Mouse (Mus musculus) ES-E14 (cell line): ENCODE results near the gene Drc1. TPM values are rescaled to one million over a fixed set of nuclear protein-coding genes. Genes with fewer than 3 reads are reported as not detected.
A peak's percentile ranks its signal among the peaks of the same experiment; 100 is the strongest.

Source experiments
- DNase-seq: peaks from one replicate; pipeline ENCODE4 v3.0.0-alpha.2; 2013; ENCODE audit warnings: low read depth, low spot score
- H3K27ac ChIP-seq: 2 replicates; pipeline ENCODE4 v1.5.1; 2012; ENCODE audit warnings: low read depth, mild to moderate bottlenecking, low read length, moderate library complexity, mixed read lengths; ENCODE audit not compliant: poor library complexity, insufficient read depth, severe bottlenecking
- H3K36me3 ChIP-seq: 2 replicates; pipeline ENCODE4 v1.6.1; 2012; ENCODE audit warnings: mild to moderate bottlenecking, low read length, moderate library complexity, mixed read lengths; ENCODE audit not compliant: control insufficient read depth, poor library complexity, insufficient read depth, severe bottlenecking
- H3K4me1 ChIP-seq, 2 experiments: fragments of 150-350 bp in 1 of 2; sonication (generic) in 1 of 2; 2 replicates each; pipeline ENCODE4 v1.6.1; 2012; ENCODE audit warnings: low read length in 2 of 2, mild to moderate bottlenecking in 1 of 2, mixed read lengths in 1 of 2; ENCODE audit not compliant: control insufficient read depth in 2 of 2, insufficient read depth in 2 of 2, poor library complexity in 1 of 2
- H3K4me3 ChIP-seq, 2 experiments: fragments of 150-350 bp in 1 of 2; sonication (generic) in 1 of 2; 2 replicates each; pipeline ENCODE4 v1.5.1; 2012; ENCODE audit warnings: low read length in 2 of 2, low read depth in 1 of 2, mild to moderate bottlenecking in 1 of 2, mixed read lengths in 1 of 2; ENCODE audit not compliant: insufficient read depth in 1 of 2, poor library complexity in 1 of 2, severe bottlenecking in 1 of 2
- H3K9ac ChIP-seq: 2 replicates; pipeline ENCODE4 v1.6.1; 2012; ENCODE audit warnings: low read depth, mild to moderate bottlenecking, low read length, mixed read lengths; ENCODE audit not compliant: poor library complexity, insufficient read depth, severe bottlenecking
- H3K9me3 ChIP-seq: fragments of 150-350 bp; sonication (generic); 2 replicates; pipeline ENCODE4 v1.6.1; 2012; ENCODE audit warnings: low read depth, mild to moderate bottlenecking, low read length; ENCODE audit not compliant: control insufficient read depth, insufficient read depth
- CHD2 ChIP-seq: IDR thresholded peaks from 2 replicates; pipeline ENCODE4 v1.6.1; 2014; ENCODE audit warnings: mild to moderate bottlenecking, low read depth, low read length, inconsistent platforms
- HCFC1 ChIP-seq: IDR thresholded peaks from 2 replicates; pipeline ENCODE4 v1.6.1; 2012; ENCODE audit warnings: low read length, inconsistent platforms, borderline replicate concordance; ENCODE audit not compliant: insufficient read depth
- MAFK ChIP-seq: IDR thresholded peaks from 2 replicates; pipeline ENCODE4 v1.6.1; 2014; ENCODE audit warnings: mild to moderate bottlenecking, low read depth, low read length, inconsistent platforms; ENCODE audit not compliant: insufficient read depth
- ZC3H11A ChIP-seq: IDR thresholded peaks from 2 replicates; pipeline ENCODE4 v1.6.1; 2012; ENCODE audit warnings: low read depth, mild to moderate bottlenecking, inconsistent platforms, low read length, borderline replicate concordance
- ZNF384 ChIP-seq: IDR thresholded peaks from 2 replicates; pipeline ENCODE4 v1.6.1; 2012; ENCODE audit warnings: low read depth, low read length, inconsistent platforms
- in situ Hi-C, 2 experiments: fragments of 600-800 bp; cut with MboI; formaldehyde crosslinking; loops; one replicate each; pipeline ENCODE4 v1.15.1; 2025; ENCODE audit warnings: low sequenced_read_pairs in 2 of 2, inconsistent platforms in 1 of 2; ENCODE audit not compliant: unreplicated experiment in 2 of 2
- total RNA-seq: library from RNA; depleted of rRNA; stranded (reverse); fragments of 300-350 nt; gene quantifications from 2 replicates; pipeline ENCODE4 v1.2.3, GENCODE M21; 2012; rRNA removed

Drc1 gene
- total RNA-seq, result 0.54 and 0.74 TPM in 2 replicates

GRCm38 (mm10) chr5:30281291-30281732 is at the start of gene Drc1:
Gene Drc1, plus strand, starts transcription at chr5:30281388.
- H3K9ac ChIP-seq, result peak within 1 kb of the TSS; percentile 62; the same call in 1 of the 2 replicates
- H3K27ac ChIP-seq, result no peak within 1 kb of the TSS
- TF ChIP-seq CHD2 (no peak), HCFC1 (no peak)
- peaks cover 0 to 10% of the 10 kb centered on the region in 2 experiments; a peak in 2 of 4 replicates for H3K4me1 ChIP-seq
- no peaks in the 10 kb centered on the region for H3K9me3 ChIP-seq
- H3K4me3 ChIP-seq, result peak within 1 kb of the TSS; percentile 41 to 65
- DNase-seq, result no peak
- no peaks in the 10 kb centered on the region for H3K36me3 ChIP-seq
- in situ Hi-C loops, result no loop called here

GRCm38 (mm10) chr5:30231891-30232270 is 49.3 kb upstream of the Drc1 start:
- peak overlapping the region; percentile 58; the same call in 1 of the 2 replicates for H3K9ac ChIP-seq
- H3K4me3 ChIP-seq, result peak overlapping the region; percentile 48 to 74
- TF ChIP-seq CHD2 (no peak), ZNF384 (no peak), HCFC1 (no peak), ZC3H11A (no peak), MAFK (no peak)
- no peaks in the 10 kb centered on the region for H3K4me1 ChIP-seq
- in situ Hi-C loops, result no loop called here
- no peaks in the 10 kb centered on the region for H3K36me3 ChIP-seq
- peak; percentile 17 for DNase-seq
- H3K27ac ChIP-seq, result peak overlapping the region; percentile 36; the same call in 1 of the 2 replicates
- H3K9me3 ChIP-seq, result peaks cover 7% of the 10 kb centered on the region; the same call in 1 of the 2 replicates

GRCm38 (mm10) chr5:30232271-30232971 is 48.8 kb upstream of the Drc1 start, which contains the start of gene Selenoi:
Gene Selenoi, plus strand, starts transcription at chr5:30232581.
- Histone ChIP-seq H3K9ac (peak within 1 kb of the TSS; percentile 84), H3K4me1 (no peaks in the 10 kb centered on the region), H3K36me3 (no peaks in the 10 kb centered on the region), H3K4me3 (peak within 1 kb of the TSS; percentile 74 to 78), H3K9me3 (peaks cover 7% of the 10 kb centered on the region; the same call in 1 of the 2 replicates), H3K27ac (peak within 1 kb of the TSS; percentile 36; the same call in 1 of the 2 replicates)
- no peak for TF ChIP-seq CHD2
- no peak for TF ChIP-seq ZC3H11A
- TF ChIP-seq MAFK, result no peak
- TF ChIP-seq ZNF384, result no peak
- 0 out of 2 replicates have a peak, but pooled peaks have one; percentile 40 for TF ChIP-seq HCFC1
- in situ Hi-C loops, result no loop called here
- peak; percentile 91 for DNase-seq

GRCm38 (mm10) chr5:30233042-30233441 is 48.1 kb upstream of the Drc1 start:
- Histone ChIP-seq H3K4me1 (no peaks in the 10 kb centered on the region), H3K36me3 (no peaks in the 10 kb centered on the region), H3K4me3 (peak overlapping the region; percentile 74 to 78), H3K9ac (peak overlapping the region; percentile 84), H3K9me3 (peaks cover 7% of the 10 kb centered on the region; the same call in 1 of the 2 replicates), H3K27ac (0 out of 2 replicates have a peak overlapping the region, but pooled peaks have one; percentile 15)
- in situ Hi-C loops, result no loop called here
- DNase-seq, result peak; percentile 22
- TF ChIP-seq CHD2, result no peak
- TF ChIP-seq ZNF384, result no peak
- TF ChIP-seq MAFK, result no peak
- TF ChIP-seq HCFC1, result no peak
- TF ChIP-seq ZC3H11A, result no peak
